Mouse (Mus musculus): ENCODE results near the gene Bzw1. TPM values are rescaled to one million over a fixed set of nuclear protein-coding genes. Genes with fewer than 3 reads are reported as not detected.

Bzw1 gene
- total and polyA plus RNA-seq, 2 experiments from 2014 or later: 59.3 to 163 TPM

DNA sequence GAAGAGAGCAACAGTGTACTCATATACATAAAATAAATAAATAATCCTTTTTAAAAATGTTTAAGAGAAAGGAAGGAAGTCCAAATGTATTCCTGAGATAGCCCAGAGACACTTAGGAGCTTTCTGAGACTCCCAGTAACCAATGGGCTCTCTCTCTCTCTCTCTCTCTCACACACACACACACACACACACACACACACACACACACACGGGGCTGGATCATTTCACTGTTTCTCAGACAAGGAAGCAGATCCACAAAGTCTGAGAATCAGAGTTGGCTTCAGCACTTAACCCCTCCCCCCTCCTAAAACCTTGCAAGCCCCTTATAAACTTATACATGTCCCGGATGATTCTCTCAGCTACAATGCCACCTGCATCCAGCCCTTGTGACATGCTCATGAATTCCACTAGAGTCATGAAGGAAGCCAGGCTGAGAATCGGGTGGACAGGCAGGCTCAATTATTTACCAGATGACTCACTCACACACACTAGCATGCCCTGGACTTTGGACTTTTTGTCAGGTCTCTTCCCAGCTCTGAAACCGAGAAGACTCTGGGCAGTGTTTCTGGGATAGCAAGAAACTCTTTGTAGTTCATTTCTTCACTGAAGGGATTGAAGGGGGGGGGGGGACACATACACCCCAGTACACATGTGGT is 39.3 kb upstream of the Bzw1 start:
- WGBS: 47% methylated on average over 4 of the region's 4 CpGs
- DNase-seq (ENCODE audit: low spot score): no peak

DNA sequence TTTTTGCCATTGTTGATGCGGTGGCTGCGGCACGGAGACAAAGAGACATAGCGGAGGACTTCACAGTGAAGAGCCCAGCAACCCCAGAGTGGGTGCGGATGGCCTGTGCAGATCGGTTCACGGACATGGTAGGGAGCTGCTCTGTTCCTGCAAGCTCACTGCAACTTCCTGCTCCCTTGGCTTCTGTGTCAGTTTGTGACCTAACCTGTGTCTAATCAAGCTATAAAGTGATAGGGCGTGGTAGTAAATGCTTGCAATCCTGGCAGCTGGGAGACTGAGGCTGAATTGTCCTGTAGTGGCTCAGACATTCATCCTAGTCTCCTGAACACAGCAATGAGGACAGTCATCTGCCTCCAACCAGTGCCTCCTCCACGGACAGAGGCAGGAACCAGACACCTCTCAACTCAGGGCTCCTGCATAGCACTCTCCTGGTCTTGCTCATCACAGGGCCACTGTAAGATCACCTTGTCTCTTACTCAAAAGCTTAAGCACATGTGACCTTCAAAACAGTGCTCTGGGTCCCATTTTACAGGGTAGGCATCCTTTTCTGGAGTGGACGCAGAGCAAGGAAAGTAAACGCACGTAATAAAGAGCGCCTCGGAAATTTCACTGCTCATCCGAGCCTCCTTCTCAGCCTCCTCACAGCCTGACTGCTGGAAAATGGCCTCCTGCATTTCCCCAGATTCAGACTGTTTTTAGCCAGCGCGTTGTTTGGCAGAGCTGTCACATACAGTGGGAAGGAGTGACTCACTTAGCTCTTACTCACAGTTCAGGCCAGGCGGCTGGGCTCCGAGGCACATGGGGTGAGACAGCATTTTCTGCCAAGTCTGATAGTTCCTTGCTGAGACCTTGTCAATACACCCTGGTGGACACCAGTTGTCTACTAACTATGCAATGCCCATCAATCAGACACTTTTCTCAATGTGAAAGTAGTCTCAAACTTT is 33.5 kb upstream of the Bzw1 start:
- peak; percentile 70 for ATAC-seq (ENCODE audit: insufficient read depth, low read depth)
- Histone ChIP-seq H3K9ac (replicated peaks; ENCODE audit: low read depth, low read length) (no peak overlapping the region), H3K4me2 (ENCODE audit: low read depth, low read length) (no peak overlapping the region), H3K27me3 (ENCODE audit: control insufficient read depth, insufficient read depth, low read length) (no peaks in the 10 kb centered on the region), H3K36me3 (replicated peaks; ENCODE audit: control insufficient read depth, insufficient read depth, low read length) (no peaks in the 10 kb centered on the region), H3K27ac (ENCODE audit: low read depth) (peak overlapping the region; percentile 48; the same call in 1 of the 2 replicates), H3K9me3 (replicated peaks; ENCODE audit: control insufficient read depth, low read length) (no peaks in the 10 kb centered on the region), H3K4me3 (ENCODE audit: low read depth, low read length) (no peak overlapping the region), H3K4me1 (ENCODE audit: control insufficient read depth, insufficient read depth) (no peaks in the 10 kb centered on the region)
- WGBS: 67% methylated on average over 19 of the region's 19 CpGs
- TF ChIP-seq EP300 (IDR thresholded peaks at IDR 0.05; ENCODE audit: low read depth) (no peak), CTCF (IDR thresholded peaks at IDR 0.05; ENCODE audit: low read depth) (no peak)
- DNase-seq (ENCODE audit: low spot score): peak; percentile 46

More for the DNA sequence above, 39.3 kb upstream of the Bzw1 start:
- no peak overlapping the region for H3K4me2 ChIP-seq (ENCODE audit: low read depth, low read length)
- H3K9ac ChIP-seq (replicated peaks; ENCODE audit: low read depth, low read length): no peak overlapping the region
- H3K4me1 ChIP-seq (ENCODE audit: control insufficient read depth, insufficient read depth): no peaks in the 10 kb centered on the region
- TF ChIP-seq EP300 (IDR thresholded peaks at IDR 0.05; ENCODE audit: low read depth): no peak
- TF ChIP-seq CTCF (IDR thresholded peaks at IDR 0.05; ENCODE audit: low read depth): no peak
- no peak overlapping the region for H3K27ac ChIP-seq (ENCODE audit: low read depth)
- H3K9me3 ChIP-seq (replicated peaks; ENCODE audit: control insufficient read depth, low read length): no peaks in the 10 kb centered on the region
- no peaks in the 10 kb centered on the region for H3K27me3 ChIP-seq (ENCODE audit: control insufficient read depth, insufficient read depth, low read length)
- no peak overlapping the region for H3K4me3 ChIP-seq (ENCODE audit: low read depth, low read length)
- ATAC-seq (ENCODE audit: insufficient read depth, low read depth): no peak
- H3K36me3 ChIP-seq (replicated peaks; ENCODE audit: control insufficient read depth, insufficient read depth, low read length): no peaks in the 10 kb centered on the region

DNA sequence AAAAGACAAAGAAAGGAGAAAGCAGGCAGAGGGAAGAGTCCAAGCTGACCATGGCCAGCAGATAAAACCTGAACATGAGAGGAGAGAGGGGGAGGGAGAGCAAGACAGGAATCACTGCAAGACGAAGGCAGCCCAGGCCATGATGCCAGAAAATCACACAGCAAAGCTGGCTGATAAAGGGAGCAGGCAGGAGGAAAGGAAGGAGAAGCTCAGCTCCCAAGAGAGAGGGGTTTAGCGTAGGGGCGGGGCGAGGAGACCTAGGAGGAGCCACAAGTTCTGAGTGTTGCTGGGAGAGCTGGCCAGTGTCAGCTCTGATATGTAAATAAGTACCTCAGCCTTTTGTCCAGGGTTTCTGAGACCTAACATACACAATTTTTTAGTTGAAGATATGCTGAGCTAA is 30.4 kb upstream of the Bzw1 start:
- no peak overlapping the region for H3K4me3 ChIP-seq (ENCODE audit: low read depth, low read length)
- DNase-seq (ENCODE audit: low spot score) (no peak), ATAC-seq (ENCODE audit: insufficient read depth, low read depth) (no peak)
- H3K4me1 ChIP-seq (ENCODE audit: control insufficient read depth, insufficient read depth): no peaks in the 10 kb centered on the region
- H3K27me3 ChIP-seq (ENCODE audit: control insufficient read depth, insufficient read depth, low read length): no peaks in the 10 kb centered on the region
- no peak overlapping the region for H3K27ac ChIP-seq (ENCODE audit: low read depth)
- 30% methylated on average over 4 of the region's 4 CpGs for WGBS
- H3K9me3 ChIP-seq (replicated peaks; ENCODE audit: control insufficient read depth, low read length): no peaks in the 10 kb centered on the region
- no peaks in the 10 kb centered on the region for H3K36me3 ChIP-seq (replicated peaks; ENCODE audit: control insufficient read depth, insufficient read depth, low read length)
- no peak overlapping the region for H3K9ac ChIP-seq (replicated peaks; ENCODE audit: low read depth, low read length)
- H3K4me2 ChIP-seq (ENCODE audit: low read depth, low read length): no peak overlapping the region
- TF ChIP-seq CTCF (IDR thresholded peaks at IDR 0.05; ENCODE audit: low read depth): no peak
- no peak for TF ChIP-seq EP300 (IDR thresholded peaks at IDR 0.05; ENCODE audit: low read depth)

DNA sequence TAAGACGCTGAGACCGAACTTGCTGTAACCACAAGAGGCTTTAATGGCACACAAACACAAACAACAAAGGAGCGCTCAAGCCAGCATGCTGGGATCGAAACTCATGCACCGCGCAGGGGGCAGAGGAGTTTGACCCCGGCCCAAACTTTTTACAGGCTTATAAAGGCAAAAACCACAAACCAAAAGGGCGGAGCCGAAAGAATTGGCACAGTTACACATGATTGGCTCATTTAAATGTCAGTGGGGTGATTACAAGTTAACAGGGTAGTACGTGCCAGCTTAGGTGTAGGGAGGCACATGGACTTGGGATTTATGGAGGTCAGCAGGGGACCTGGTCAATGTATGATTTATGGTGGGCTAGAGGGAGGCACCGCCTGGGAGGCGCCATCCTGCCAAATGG is 28.1 kb upstream of the Bzw1 start:
- Histone ChIP-seq H3K9me3 (replicated peaks; ENCODE audit: control insufficient read depth, low read length) (no peaks in the 10 kb centered on the region), H3K4me2 (ENCODE audit: low read depth, low read length) (no peak overlapping the region), H3K27ac (ENCODE audit: low read depth) (no peak overlapping the region), H3K27me3 (ENCODE audit: control insufficient read depth, insufficient read depth, low read length) (no peaks in the 10 kb centered on the region), H3K36me3 (replicated peaks; ENCODE audit: control insufficient read depth, insufficient read depth, low read length) (no peaks in the 10 kb centered on the region), H3K4me1 (ENCODE audit: control insufficient read depth, insufficient read depth) (no peaks in the 10 kb centered on the region), H3K4me3 (ENCODE audit: low read depth, low read length) (no peak overlapping the region), H3K9ac (replicated peaks; ENCODE audit: low read depth, low read length) (no peak overlapping the region)
- ATAC-seq (ENCODE audit: insufficient read depth, low read depth) (no peak), DNase-seq (ENCODE audit: low spot score) (no peak)
- TF ChIP-seq EP300 (IDR thresholded peaks at IDR 0.05; ENCODE audit: low read depth): no peak
- WGBS: 94% methylated on average over 12 of the region's 12 CpGs

DNA sequence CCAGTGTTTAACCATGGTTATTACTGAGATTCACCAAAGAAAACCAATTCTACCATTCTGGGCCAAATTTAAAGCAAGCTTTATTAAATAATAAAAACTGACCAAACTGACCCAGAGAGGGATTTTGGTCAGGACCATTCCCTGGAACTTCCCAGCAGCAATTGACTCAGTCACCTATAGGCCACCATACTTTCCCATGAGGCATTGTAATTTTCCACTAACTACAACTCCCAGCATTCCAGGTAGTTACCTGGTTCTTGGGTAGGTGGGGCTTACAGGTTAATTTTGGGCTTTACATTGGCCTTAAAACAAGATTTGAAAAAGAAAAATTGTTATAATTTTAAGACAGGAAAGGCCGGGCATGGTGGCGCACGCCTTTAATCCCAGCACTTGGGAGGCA is 26.9 kb upstream of the Bzw1 start:
- Histone ChIP-seq H3K9ac (replicated peaks; ENCODE audit: low read depth, low read length) (no peak overlapping the region), H3K27ac (ENCODE audit: low read depth) (no peak overlapping the region), H3K36me3 (replicated peaks; ENCODE audit: control insufficient read depth, insufficient read depth, low read length) (no peaks in the 10 kb centered on the region), H3K9me3 (replicated peaks; ENCODE audit: control insufficient read depth, low read length) (no peaks in the 10 kb centered on the region), H3K4me1 (ENCODE audit: control insufficient read depth, insufficient read depth) (no peaks in the 10 kb centered on the region), H3K4me3 (ENCODE audit: low read depth, low read length) (no peak overlapping the region), H3K4me2 (ENCODE audit: low read depth, low read length) (no peak overlapping the region), H3K27me3 (ENCODE audit: control insufficient read depth, insufficient read depth, low read length) (no peaks in the 10 kb centered on the region)
- WGBS: 95% methylated on average over 3 of the region's 3 CpGs
- DNase-seq (ENCODE audit: low spot score) (no peak), ATAC-seq (ENCODE audit: insufficient read depth, low read depth) (no peak)
- no peak for TF ChIP-seq CTCF (IDR thresholded peaks at IDR 0.05; ENCODE audit: low read depth)
- no peak for TF ChIP-seq EP300 (IDR thresholded peaks at IDR 0.05; ENCODE audit: low read depth)

Measured in heart, postnatal 0 days (tissue).